Mouse (Mus musculus) left cerebral cortex, postnatal 25 days (tissue): ENCODE results near the gene Park7. TPM values are rescaled to one million over a fixed set of nuclear protein-coding genes. Genes with fewer than 3 reads are reported as not detected.

Experiments
- DNase-seq, 2 experiments: peaks; one replicate each; pipeline ENCODE4 v3.0.0; 2022; ENCODE audit warnings: low spot score in 2 of 2, mixed read lengths in 1 of 2
- intact Hi-C: fragments of 180-260 bp; cut with DNase I; formaldehyde crosslinking; loops from one replicate; pipeline ENCODE4 v1.15.1; 2025
- total RNA-seq, 2 experiments: library from RNA; stranded (reverse); gene quantifications; 2 replicates each; pipeline ENCODE4 v1.2.3; 2021

Gene Park7
- total RNA-seq, result 100 to 1,000 TPM; 176 to 201 TPM

DNA sequence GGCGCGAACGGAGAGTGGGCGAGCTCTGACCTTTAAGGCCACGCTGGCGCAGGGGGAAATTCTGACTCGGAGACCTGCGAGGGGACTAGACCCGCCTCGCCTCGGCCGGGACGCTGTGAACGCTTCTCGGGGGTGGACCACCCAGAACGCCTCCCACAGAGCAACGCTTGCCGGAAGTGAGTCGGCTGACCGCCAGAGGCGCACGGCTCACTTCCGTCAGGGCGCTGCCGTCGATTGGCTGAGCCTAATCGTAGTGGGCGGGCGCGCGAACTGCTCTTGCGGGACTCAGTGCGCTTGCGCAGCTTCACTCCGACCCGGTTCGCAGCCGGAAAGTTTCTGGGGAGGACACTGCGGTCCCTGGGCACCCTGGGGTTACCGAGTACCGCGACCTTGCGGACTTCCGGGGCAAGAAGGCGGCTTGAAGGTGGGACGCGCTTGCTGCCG lies at the start of gene Park7, which contains the start of gene Tnfrsf9:
Park7 (minus strand) TSS at position 148 of the 444 bp plus-strand sequence.
Tnfrsf9 (plus strand) TSS at position 273 of the 444 bp plus-strand sequence.
- DNase-seq, result peak; percentile 97 to 98
- intact Hi-C loops, result no loop called here

DNA sequence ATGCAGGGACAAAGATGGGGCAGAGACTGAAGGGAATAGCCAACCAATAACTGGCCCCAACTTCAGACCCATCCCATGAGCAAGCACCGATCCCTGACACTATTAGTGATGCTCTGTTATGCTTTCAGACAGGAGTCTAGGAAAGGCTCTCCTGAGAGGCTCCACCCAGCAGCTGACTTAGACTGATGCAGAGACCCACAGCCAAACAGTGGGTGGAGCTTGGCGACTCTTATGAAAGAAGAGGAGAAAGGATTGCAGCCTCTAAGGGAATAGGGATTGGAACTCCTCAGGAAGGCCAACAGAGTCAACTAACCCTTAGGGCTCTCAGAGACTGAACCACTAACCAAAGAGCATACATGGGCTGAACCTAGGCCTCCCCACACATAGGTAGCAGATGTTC lies 49.5 kb upstream of the Park7 start:
- intact Hi-C loops, result loop anchor here (2.0 to 5.0 kb wide), 2 partner anchors 46 to 309 kb away; no protein-coding TSS in a partner anchor
- DNase-seq, result no peak

DNA sequence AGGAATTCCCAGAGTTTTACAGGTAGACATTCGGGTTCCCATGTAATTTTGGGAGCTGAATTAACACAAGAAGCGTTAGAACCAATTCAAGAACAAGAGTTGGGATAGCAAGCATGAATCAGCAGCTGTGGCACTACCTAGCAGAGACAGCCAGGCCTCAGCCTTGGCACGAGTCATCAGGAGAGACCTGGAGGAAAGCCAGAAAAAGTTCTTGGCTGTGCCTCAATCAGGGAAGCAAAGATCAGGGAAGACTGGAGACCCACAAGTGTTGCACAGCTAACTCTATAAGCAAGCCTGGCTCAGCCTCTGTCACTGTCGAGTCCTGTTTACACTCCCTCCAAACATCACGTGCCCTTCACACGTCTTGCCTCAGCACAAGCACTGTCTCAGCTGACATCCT lies 48.0 kb upstream of the Park7 start:
- intact Hi-C loops, result loop anchor here (5.0 kb wide), 1 partner anchor 45 kb away; no protein-coding TSS in a partner anchor
- peak in 1 of 2 experiments; percentile 28 for DNase-seq

GRCm38 (mm10) chr4:150958536-150958935 lies 44.3 kb upstream of the Park7 start:
- intact Hi-C loops, result no loop called here

GRCm38 (mm10) chr4:150957106-150957458 lies 42.8 kb upstream of the Park7 start:
- no peak for DNase-seq
- intact Hi-C loops, result no loop called here

More at GRCm38 (mm10) chr4:150958536-150958935, 44.3 kb upstream of the Park7 start:
- DNase-seq, result no peak

DNA sequence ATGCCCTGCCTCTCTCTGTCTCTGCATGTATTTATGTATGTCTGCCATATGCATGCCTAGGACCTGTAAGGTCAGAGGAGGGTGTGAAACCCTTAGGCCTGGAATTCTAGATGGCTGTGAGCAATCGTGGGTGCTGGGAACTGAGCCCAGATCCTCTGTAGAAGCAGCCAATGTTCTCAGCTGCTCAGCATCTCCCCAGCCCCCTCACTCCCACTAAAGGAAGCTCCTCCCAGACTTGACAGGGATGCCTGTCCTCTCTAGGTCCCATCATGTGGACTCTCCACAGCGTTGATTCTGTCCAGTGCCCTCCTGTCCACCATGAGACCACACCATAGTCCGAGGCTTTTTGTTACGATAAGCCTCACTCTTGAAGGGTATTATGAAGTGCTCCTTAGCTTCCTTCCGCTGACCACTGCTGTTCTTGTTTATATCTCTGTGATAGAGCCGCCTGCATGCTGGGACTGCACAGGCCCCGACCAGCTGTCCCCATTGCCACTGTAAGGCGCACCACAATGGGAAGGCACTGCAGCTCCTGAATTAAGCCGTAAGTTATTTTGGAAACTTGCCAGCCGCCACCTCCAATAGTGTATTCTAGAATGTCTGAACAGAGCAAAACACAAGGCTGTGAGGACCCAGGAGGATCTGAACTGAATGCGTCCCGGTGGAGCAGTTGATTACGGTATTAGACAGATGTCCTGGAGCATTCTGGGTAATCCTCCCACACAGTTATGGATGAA lies 42.3 kb upstream of the Park7 start:
- intact Hi-C loops, result no loop called here
- peak; percentile 38 to 53 for DNase-seq

GRCm38 (mm10) chr4:150950972-150951371 lies 36.7 kb upstream of the Park7 start:
- DNase-seq, result no peak
- intact Hi-C loops, result no loop called here

DNA sequence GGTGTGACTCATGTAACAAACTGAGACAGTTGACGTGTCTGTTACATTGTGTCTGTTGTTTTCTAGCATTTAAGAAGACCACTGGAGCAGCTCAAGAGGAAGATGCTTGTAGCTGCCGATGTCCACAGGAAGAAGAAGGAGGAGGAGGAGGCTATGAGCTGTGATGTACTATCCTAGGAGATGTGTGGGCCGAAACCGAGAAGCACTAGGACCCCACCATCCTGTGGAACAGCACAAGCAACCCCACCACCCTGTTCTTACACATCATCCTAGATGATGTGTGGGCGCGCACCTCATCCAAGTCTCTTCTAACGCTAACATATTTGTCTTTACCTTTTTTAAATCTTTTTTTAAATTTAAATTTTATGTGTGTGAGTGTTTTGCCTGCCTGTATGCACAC lies 30.5 kb upstream of the Park7 start:
- peak in 1 of 2 experiments; percentile 58 for DNase-seq
- intact Hi-C loops, result no loop called here

DNA sequence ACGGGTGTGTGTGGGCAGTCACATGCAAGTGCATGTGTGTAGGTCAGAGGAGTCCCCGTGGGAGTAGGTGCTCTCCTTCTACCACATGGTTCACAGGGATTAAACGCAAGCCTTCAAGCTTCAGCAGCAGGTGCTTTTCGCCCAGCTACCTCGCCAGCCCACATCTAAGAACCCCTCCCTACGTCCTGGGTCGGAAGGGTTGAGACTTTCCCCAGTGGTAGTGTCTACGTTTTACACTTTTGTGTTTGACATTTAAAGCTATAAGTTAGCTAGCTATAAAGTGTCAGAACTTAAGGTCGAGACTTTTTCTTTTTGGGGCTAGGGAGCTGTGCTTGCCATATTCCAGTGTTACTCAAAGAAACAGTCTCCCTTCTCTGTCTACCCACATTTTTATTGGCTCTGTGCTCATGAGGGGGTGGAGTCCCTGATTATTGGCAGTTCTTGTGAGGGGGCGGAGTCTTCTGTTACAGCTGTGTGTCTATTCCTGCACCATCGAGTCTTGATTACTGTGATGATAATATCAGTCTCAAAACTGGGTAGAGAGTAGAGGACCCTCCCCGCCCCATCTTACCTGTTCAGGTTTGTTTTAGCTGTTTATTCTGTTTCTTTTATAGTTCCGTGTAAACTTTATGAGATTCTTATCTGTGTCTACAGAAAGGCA lies 25.9 kb upstream of the Park7 start:
- no peak for DNase-seq
- intact Hi-C loops, result no loop called here

DNA sequence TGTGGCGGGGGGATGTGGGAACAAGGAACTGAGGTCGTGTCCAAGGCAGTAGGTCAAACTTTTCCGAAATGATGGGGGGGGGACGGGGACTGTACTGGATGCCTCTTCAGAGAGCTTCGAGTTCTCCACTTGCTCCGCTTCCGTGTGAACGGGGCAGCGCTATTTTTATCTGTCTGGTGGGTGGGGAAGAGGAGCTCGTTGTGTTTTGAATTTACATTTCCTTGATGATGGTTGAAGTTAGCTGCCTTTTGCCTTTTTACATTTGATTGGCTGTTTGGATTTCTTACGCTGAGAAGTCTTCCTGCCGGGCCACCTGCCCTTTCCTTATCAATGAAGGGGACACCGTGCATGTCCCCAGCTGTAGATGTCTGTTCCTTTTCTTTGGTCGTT lies 23.8 kb upstream of the Park7 start:
- peak in 1 of 2 experiments; percentile 47 for DNase-seq
- intact Hi-C loops, result no loop called here

DNA sequence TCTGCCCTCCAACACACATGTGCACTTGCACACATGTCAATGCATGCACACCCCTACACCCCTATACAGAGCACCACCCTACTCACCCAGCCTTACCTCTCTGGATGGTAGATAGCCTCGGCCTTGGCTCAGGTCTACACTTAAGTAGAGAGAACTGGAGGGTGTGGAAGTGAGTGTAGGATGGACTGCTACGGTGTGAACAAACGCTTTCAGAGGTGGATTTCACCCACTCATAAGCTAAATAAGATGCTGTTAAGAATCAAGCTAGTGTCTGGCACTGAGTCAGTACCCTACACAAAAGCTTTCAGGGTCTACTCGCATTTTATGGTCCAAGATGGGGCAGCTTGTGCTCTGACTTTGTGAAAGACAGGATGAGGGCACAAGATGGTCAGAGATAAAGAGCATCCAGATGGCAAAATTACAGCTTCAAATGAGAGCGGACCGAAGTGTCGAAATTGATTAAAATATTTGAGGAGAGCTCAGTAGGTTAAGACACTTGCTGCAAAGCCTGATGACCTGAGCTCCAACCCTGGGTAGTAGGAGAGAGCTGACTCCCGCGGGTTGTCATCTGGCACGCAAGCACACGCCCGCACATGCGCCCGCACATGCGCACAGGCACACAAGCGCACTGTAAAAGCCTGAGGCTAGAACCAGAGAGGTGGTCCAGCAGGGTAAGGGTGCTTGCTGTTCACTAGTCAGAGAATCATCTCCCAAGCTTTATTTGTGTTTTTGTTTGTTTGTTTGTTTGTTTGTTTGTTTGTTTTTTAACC lies 23.2 kb upstream of the Park7 start:
- DNase-seq, result peak; percentile 48 to 67
- intact Hi-C loops, result no loop called here

- no peak for DNase-seq
- intact Hi-C loops, result no loop called here
Observed at GRCm38 (mm10) chr4:150933503-150933902, 19.3 kb upstream of the Park7 start.

DNA sequence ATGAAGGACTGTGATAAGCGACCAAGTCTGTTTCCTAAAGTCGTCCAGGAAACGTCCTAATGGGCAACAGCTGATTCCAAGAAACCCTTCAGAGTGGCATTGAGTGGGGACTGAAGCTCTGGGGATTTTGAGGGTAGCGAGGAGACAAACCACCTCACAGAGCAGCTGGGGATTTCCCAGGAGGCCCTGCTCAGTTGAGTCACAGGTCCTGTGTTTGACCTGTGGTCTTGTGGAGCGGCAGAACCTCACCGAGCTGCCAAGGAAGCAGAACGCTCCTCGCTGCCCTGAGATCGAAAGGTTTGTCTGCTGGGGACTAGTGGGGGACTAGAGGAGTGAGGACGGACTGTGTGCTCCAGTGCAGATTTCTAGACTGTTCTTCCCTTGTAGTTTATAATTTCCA lies 13.6 kb upstream of the Park7 start:
- no peak for DNase-seq
- intact Hi-C loops, result no loop called here

DNA sequence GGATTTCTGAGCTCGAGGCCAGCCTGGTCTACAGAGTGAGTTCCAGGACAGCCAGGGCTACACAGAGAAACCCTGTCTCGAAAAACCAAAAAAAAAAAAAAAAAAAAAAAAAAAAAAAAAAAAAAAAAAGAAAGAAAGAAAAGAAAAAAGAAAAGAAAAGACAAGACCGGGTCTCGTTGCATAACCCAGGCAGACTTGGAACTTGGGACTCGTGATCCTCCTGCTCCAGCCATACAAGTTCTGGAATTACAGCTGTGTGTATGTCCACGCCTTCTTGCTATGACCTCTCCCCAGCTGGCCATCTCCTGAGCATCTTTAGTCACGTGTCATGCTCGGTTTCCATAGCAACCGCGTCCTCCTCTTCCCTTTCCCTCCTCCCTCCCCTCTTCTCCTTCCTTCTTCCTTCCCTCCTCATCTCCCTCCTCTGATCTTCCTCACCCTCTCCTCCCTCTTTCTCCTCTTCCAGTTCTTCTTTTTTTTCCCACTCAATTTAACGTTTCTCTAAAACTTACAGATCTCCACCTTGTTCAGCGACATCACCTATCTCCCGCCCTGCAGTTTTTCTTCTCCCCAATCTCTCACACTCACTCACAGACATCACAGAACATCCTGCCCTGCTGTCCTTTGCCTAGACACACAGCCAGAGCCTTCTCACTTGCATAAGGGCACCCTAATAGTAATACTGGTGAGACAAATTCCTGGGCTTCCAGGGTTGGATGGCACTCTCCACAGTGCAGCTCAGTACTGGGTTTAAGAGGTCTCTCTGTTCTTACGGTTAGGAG lies 12.9 kb upstream of the Park7 start:
- no peak for DNase-seq
- intact Hi-C loops, result no loop called here

DNA sequence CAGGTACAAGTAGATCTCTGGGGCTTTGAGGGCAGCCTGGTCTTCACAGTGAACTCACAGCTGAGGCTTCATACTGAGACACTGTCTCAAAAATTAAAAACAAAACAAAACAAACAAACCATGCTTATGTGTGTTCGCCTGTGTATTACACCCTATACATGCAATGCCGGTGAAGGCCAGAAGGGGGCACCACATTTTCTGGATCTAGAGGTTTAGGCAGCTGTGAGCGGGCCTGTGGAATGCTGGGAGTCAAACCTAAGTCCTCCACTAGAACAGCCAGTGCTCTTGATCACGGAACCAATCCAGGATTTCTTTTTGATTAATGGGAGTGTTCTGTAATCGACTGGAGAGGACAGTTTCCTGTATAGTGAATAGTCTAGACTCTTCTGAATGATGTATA lies 11.7 kb upstream of the Park7 start:
- no peak for DNase-seq
- intact Hi-C loops, result no loop called here

- no peak for DNase-seq
- intact Hi-C loops, result no loop called here
Observed at GRCm38 (mm10) chr4:150924936-150925335, 10.7 kb upstream of the Park7 start.

GRCm38 (mm10) chr4:150924308-150924707 lies 10.1 kb upstream of the Park7 start:
- no peak for DNase-seq
- intact Hi-C loops, result no loop called here

DNA sequence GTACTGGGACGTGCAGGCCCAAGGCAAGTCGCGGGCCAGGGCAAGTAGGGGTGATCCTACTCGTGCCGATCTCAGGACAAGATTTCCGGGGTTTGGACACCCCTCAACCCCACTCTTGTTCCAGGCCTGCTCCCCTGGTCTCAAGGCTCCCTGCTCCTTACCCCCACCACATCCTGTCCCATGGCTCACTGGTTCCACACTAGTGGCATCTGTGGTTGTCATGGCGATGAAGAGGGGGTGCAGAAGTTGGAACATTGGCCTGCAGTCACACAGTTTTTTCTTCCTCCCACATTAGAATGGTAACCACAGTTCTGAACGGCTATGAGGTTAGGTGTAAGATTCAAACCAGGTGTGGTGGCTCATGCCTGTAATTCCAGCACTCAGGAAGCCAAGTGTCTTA lies 7.0 kb upstream of the Park7 start:
- peak in 1 of 2 experiments; percentile 29 for DNase-seq
- intact Hi-C loops, result no loop called here

- no peak for DNase-seq
- intact Hi-C loops, result loop anchor here (5.0 kb wide), 1 partner anchor 45 kb away; no protein-coding TSS in a partner anchor
Observed at GRCm38 (mm10) chr4:150917336-150918027, 3.2 kb upstream of the Park7 start.
